Mouse (Mus musculus) heart, postnatal 0 days (tissue): ENCODE results near the gene Lyrm1.

Source experiments
- CTCF ChIP-seq: IDR thresholded peaks from 2 replicates; pipeline ENCODE4 v1.5.1; 2016; ENCODE audit warnings: antibody characterized with exemption, control low read depth, low read depth
- EP300 ChIP-seq: IDR thresholded peaks from 2 replicates; pipeline ENCODE4 v1.6.1; 2016; ENCODE audit warnings: antibody characterized with exemption, low read depth

DNA sequence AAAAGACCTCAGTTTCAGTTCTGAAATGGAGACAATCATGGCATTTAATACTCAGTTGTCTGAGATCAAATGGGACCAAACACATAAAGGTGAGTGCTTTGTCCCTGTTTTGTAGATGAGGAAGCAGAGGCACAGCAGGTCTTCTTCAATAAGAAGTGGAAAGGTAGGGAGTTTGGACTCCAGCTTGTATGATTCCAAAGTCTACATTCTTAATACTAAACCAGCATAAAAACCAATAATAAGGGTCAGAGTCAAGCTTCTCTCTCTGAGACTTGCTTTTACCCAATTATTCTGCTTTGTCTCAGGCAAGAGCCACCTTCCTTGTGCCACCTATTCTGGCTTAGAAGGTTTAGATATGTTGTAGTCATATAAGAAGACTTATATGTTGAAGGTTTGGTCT is 82.9 kb downstream of the Lyrm1 start:
- TF ChIP-seq CTCF (no peak), EP300 (no peak)
